8 mouse cellular contexts compared by ENCODE assay signal in the genomic region with DNA sequence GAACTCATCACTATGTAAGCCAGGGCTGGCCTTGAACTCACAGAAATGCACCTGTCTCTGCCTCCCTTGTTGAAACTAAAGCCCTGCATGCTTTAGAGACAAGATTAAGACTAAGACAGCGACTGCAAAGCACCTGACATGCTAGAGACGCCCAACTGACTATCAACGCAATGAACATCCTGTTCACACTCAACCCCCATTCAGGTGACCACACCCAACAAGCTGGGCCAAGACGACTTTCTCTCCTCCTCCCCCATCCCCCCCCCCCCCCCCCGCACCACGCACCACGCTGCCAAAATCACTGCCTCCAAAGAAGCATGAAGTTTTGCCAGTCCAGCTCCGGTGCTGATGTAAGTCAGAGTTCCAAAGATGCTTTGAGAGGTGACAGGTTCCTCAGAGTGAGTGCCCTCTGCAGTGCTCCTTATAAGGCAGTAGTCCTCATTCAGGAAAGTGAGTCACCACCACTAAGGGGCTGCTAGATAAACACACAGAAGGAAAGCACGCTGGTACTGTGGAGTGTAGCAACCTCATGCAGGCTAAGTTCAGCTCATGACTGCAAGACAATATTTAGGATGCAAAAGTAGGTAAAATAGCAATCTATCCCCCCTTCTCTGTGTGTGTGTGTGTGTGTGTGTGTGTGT. TPM values are rescaled to one million over a fixed set of nuclear protein-coding genes. Genes with fewer than 3 reads are reported as not detected.
A peak's percentile ranks its signal among the peaks of the same experiment; 100 is the strongest.
DNase-seq lines count a peak whose midpoint lies in the region; ATAC-seq and TF ChIP-seq lines count a peak whose summit lies in the region.

No protein-coding gene starts in this region.

- no peaks in the 10 kb centered on the region; the same call in 1 of the 2 replicates for H3K27me3 ChIP-seq in neural tube, embryonic 13.5 days
- H3K27me3 ChIP-seq in neural tube, embryonic 15.5 days (replicated peaks) = no peaks in the 10 kb centered on the region
- no peaks in the 10 kb centered on the region for H3K27me3 ChIP-seq in embryonic facial prominence, embryonic 11.5 days (ENCODE audit: control insufficient read depth, insufficient read depth, low read length)
- H3K27me3 ChIP-seq in limb, embryonic 14.5 days (ENCODE audit: control insufficient read depth, insufficient read depth, low read length) = no peaks in the 10 kb centered on the region
- no peaks in the 10 kb centered on the region for H3K27me3 ChIP-seq in small intestine, adult 2 months (ENCODE audit: control insufficient read depth, insufficient read depth, low read length)

- no peak for TF ChIP-seq CTCF in small intestine, adult 2 months (IDR thresholded peaks at IDR 0.05; ENCODE audit: extremely low read depth, insufficient read length, insufficient replicate concordance, low read depth, low read length)
- no peak for TF ChIP-seq CTCF in layer of hippocampus, adult 2 months (conservative IDR thresholded peaks at IDR 0.05)

- DNase-seq in embryonic facial prominence, embryonic 11.5 days (ENCODE audit: low spot score) = no peak
- no peak for DNase-seq in limb, embryonic 14.5 days (ENCODE audit: low spot score)
- DNase-seq in right cerebral cortex, adult 2 months (ENCODE audit: low spot score in 2 of 2) = no peak
- no peak for DNase-seq in layer of hippocampus, adult 2 months (ENCODE audit: low spot score in 2 of 2)
- DNase-seq in frontal cortex, postnatal 36 days (ENCODE audit: low spot score in 2 of 2) = no peak

- H3K9me3 ChIP-seq in neural tube, embryonic 13.5 days = no peaks in the 10 kb centered on the region
- no peaks in the 10 kb centered on the region for H3K9me3 ChIP-seq in neural tube, embryonic 15.5 days (replicated peaks)
- no peaks in the 10 kb centered on the region for H3K9me3 ChIP-seq in embryonic facial prominence, embryonic 11.5 days (replicated peaks; ENCODE audit: control insufficient read depth, low read length)
- H3K9me3 ChIP-seq in limb, embryonic 14.5 days (ENCODE audit: control insufficient read depth, low read length) = no peaks in the 10 kb centered on the region

- H3K27ac ChIP-seq in neural tube, embryonic 13.5 days (replicated peaks) = 0 out of 2 replicates have a peak overlapping the region, but pooled peaks have one; percentile 46
- H3K27ac ChIP-seq in neural tube, embryonic 15.5 days (replicated peaks) = no peak overlapping the region
- no peak overlapping the region for H3K27ac ChIP-seq in embryonic facial prominence, embryonic 11.5 days (replicated peaks; ENCODE audit: low read depth, low read length)
- no peak overlapping the region for H3K27ac ChIP-seq in limb, embryonic 14.5 days (replicated peaks; ENCODE audit: low read depth, low read length)
- peak overlapping the region; percentile 29; the same call in 1 of the 2 replicates for H3K27ac ChIP-seq in small intestine, adult 2 months (ENCODE audit: insufficient read depth, low read depth, low read length)
- no peak overlapping the region for H3K27ac ChIP-seq in layer of hippocampus, adult 2 months

- ATAC-seq in neural tube, embryonic 13.5 days (ENCODE audit: low read depth) = no peak
- ATAC-seq in neural tube, embryonic 15.5 days (ENCODE audit: low FRiP score) = no peak
- 0 out of 2 replicates have a peak, but pooled peaks have one; percentile 26 for ATAC-seq in embryonic facial prominence, embryonic 11.5 days (replicated peaks; ENCODE audit: insufficient number of reproducible peaks, low FRiP score, low TSS enrichment, low read depth)
- ATAC-seq in limb, embryonic 14.5 days (ENCODE audit: low FRiP score, low read depth) = peak; percentile 44; the same call in 1 of the 2 replicates

- 54% methylated on average over 8 of the region's 9 CpGs for WGBS in neural tube, embryonic 13.5 days
- WGBS in neural tube, embryonic 15.5 days = 58% methylated on average over 8 of the region's 9 CpGs
- 55% methylated on average over 8 of the region's 9 CpGs for WGBS in embryonic facial prominence, embryonic 11.5 days
- WGBS in limb, embryonic 14.5 days = 48% methylated on average over 7 of the region's 9 CpGs
- WGBS in small intestine, adult 2 months = 23% methylated on average over 9 of the region's 9 CpGs

- no peak overlapping the region for H3K4me3 ChIP-seq in neural tube, embryonic 13.5 days
- no peak overlapping the region for H3K4me3 ChIP-seq in neural tube, embryonic 15.5 days (replicated peaks)
- H3K4me3 ChIP-seq in embryonic facial prominence, embryonic 11.5 days (ENCODE audit: low read depth, low read length) = no peak overlapping the region
- no peak overlapping the region for H3K4me3 ChIP-seq in limb, embryonic 14.5 days (replicated peaks; ENCODE audit: low read length)
- no peak overlapping the region for H3K4me3 ChIP-seq in small intestine, adult 2 months (ENCODE audit: low read depth, low read length)
- no peak overlapping the region for H3K4me3 ChIP-seq in layer of hippocampus, adult 2 months

- H3K4me1 ChIP-seq in neural tube, embryonic 13.5 days (replicated peaks) = peaks cover 11% of the 10 kb centered on the region; the same call in 1 of the 2 replicates
- peaks cover 4% of the 10 kb centered on the region; the same call in 1 of the 2 replicates for H3K4me1 ChIP-seq in neural tube, embryonic 15.5 days
- no peaks in the 10 kb centered on the region for H3K4me1 ChIP-seq in embryonic facial prominence, embryonic 11.5 days (ENCODE audit: control insufficient read depth, insufficient read depth, low read length)
- H3K4me1 ChIP-seq in limb, embryonic 14.5 days (ENCODE audit: control insufficient read depth, insufficient read depth, low read length) = no peaks in the 10 kb centered on the region
- H3K4me1 ChIP-seq in small intestine, adult 2 months (ENCODE audit: control insufficient read depth, insufficient read depth, insufficient read length, low read length) = no peaks in the 10 kb centered on the region

- H3K36me3 ChIP-seq in neural tube, embryonic 13.5 days = no peaks in the 10 kb centered on the region
- H3K36me3 ChIP-seq in neural tube, embryonic 15.5 days = no peaks in the 10 kb centered on the region
- H3K36me3 ChIP-seq in embryonic facial prominence, embryonic 11.5 days (replicated peaks; ENCODE audit: control insufficient read depth, insufficient read depth, low read depth, low read length) = no peaks in the 10 kb centered on the region
- no peaks in the 10 kb centered on the region for H3K36me3 ChIP-seq in limb, embryonic 14.5 days (ENCODE audit: control insufficient read depth, insufficient read depth, low read length)
- H3K36me3 ChIP-seq in small intestine, adult 2 months (ENCODE audit: control insufficient read depth, insufficient read depth, low read length) = no peaks in the 10 kb centered on the region

- TF ChIP-seq POLR2A in limb, embryonic 14.5 days (IDR thresholded peaks at IDR 0.05; ENCODE audit: borderline replicate concordance, extremely low read depth, insufficient read depth, insufficient read length) = no peak
- no peak for TF ChIP-seq POLR2A in small intestine, adult 2 months (IDR thresholded peaks at IDR 0.05; ENCODE audit: low read depth, low read length)

- H3K4me2 ChIP-seq in neural tube, embryonic 13.5 days = no peak overlapping the region
- H3K4me2 ChIP-seq in neural tube, embryonic 15.5 days = no peak overlapping the region
- no peak overlapping the region for H3K4me2 ChIP-seq in embryonic facial prominence, embryonic 11.5 days (ENCODE audit: low read depth, low read length)
- no peak overlapping the region for H3K4me2 ChIP-seq in limb, embryonic 14.5 days (replicated peaks; ENCODE audit: low read depth, low read length, severe bottlenecking)

- no peak overlapping the region for H3K9ac ChIP-seq in neural tube, embryonic 13.5 days
- no peak overlapping the region for H3K9ac ChIP-seq in neural tube, embryonic 15.5 days (replicated peaks)
- no peak overlapping the region for H3K9ac ChIP-seq in embryonic facial prominence, embryonic 11.5 days (replicated peaks; ENCODE audit: low read length)
- no peak overlapping the region for H3K9ac ChIP-seq in limb, embryonic 14.5 days (ENCODE audit: low read depth, low read length, severe bottlenecking)

RNA-seq across cellular contexts. Expression of a gene that starts 59.2 kb away (rescaled TPM):
- polyA plus RNA-seq in neural tube, embryonic 13.5 days (2015; fragmentation: Nextera tagmentation; extraction: Ambion mirVana) = 7.5 and 7.9 TPM in 2 replicates
- polyA plus RNA-seq in neural tube, embryonic 15.5 days (2015; fragmentation: Nextera tagmentation; extraction: Ambion mirVana) = 3.9 and 4.8 TPM in 2 replicates
- polyA plus RNA-seq in embryonic facial prominence, embryonic 11.5 days (2014; fragmentation: Nextera tagmentation; extraction: Ambion mirVana) = 16.4 and 19.0 TPM in 2 replicates
- 25.1 and 25.3 TPM in 2 replicates for polyA plus RNA-seq in limb, embryonic 14.5 days (2012; rRNA removed)
- 13.6 and 16.2 TPM in 2 replicates for polyA plus RNA-seq in limb, embryonic 14.5 days (2014; fragmentation: Nextera tagmentation; extraction: Ambion mirVana)
- polyA plus RNA-seq in small intestine, adult 2 months (2012; rRNA removed) = 25.4 and 63.9 TPM in 2 replicates
- total RNA-seq in layer of hippocampus, adult 2 months (2021) = 10 to 100 TPM; 26.5 to 28.1 TPM

Comparison
In these comparisons a context has a peak if more than half of its experiments do, and no peak if none do; other contexts are left out.
1. H3K27ac ChIP-seq: peak in neural tube, embryonic 13.5 days (single experiment) and small intestine, adult 2 months (single experiment); none in neural tube, embryonic 15.5 days (single experiment), embryonic facial prominence, embryonic 11.5 days (single experiment), limb, embryonic 14.5 days (single experiment) and layer of hippocampus, adult 2 months (single experiment).
2. ATAC-seq: peak in embryonic facial prominence, embryonic 11.5 days (single experiment) and limb, embryonic 14.5 days (single experiment); none in neural tube, embryonic 13.5 days (single experiment) and neural tube, embryonic 15.5 days (single experiment).